Mouse (Mus musculus) forebrain, embryonic 12.5 days (tissue): ENCODE data around the gene Col4a2. TPM values are rescaled to one million over a fixed set of nuclear protein-coding genes. Genes with fewer than 3 reads are reported as not detected.
A peak's percentile ranks its signal among the peaks of the same experiment; 100 is the strongest.

Source experiments
- ATAC-seq: fragments of 200-750 bp; cut with Nextera tagmentation; 2 replicates; pipeline ENCODE4 v1.8.0; 2017; ENCODE audit warnings: moderate TSS enrichment; ENCODE audit not compliant: low FRiP score
- H3K27ac ChIP-seq: fragments of 300-500 bp; sonication (generic); 2 replicates; pipeline ENCODE4 v1.5.1; 2016; ENCODE audit warnings: mild to moderate bottlenecking
- H3K27me3 ChIP-seq: fragments of 300-500 bp; sonication (generic); 2 replicates; pipeline ENCODE4 v1.6.1; 2016; ENCODE audit warnings: mild to moderate bottlenecking
- H3K36me3 ChIP-seq: fragments of 300-500 bp; sonication (generic); replicated peaks from 2 replicates; pipeline ENCODE4 v1.6.1; 2016; ENCODE audit warnings: mild to moderate bottlenecking
- H3K4me1 ChIP-seq: fragments of 300-500 bp; sonication (generic); 2 replicates; pipeline ENCODE4 v1.6.1; 2016
- H3K4me2 ChIP-seq: fragments of 300-500 bp; sonication (generic); 2 replicates; pipeline ENCODE4 v1.6.1; 2016; ENCODE audit warnings: mild to moderate bottlenecking, moderate library complexity
- H3K4me3 ChIP-seq: fragments of 300-500 bp; sonication (generic); replicated peaks from 2 replicates; pipeline ENCODE4 v1.5.1; 2016; ENCODE audit warnings: mild to moderate bottlenecking
- H3K9ac ChIP-seq: fragments of 300-500 bp; sonication (generic); 2 replicates; pipeline ENCODE4 v1.6.1; 2016; ENCODE audit warnings: mild to moderate bottlenecking
- H3K9me3 ChIP-seq: fragments of 300-500 bp; sonication (generic); 2 replicates; pipeline ENCODE4 v1.6.1; 2016
- WGBS: fragments of 180-500 bp; shearing (Covaris S2); methylation state at CpG from one replicate; pipeline ENCODE4 v1.1.7; 2016; 5-methylcytosine and 5-hydroxymethylcytosine counted together
- polyA plus RNA-seq: library from polyadenylated mRNA; unstranded; fragments of >200 nt; fragmentation: Nextera tagmentation; extraction: Ambion mirVana; gene quantifications from 2 replicates; pipeline ENCODE4 v1.2.1, GENCODE M21; 2016

Gene Col4a2
- polyA plus RNA-seq, 1 experiment from 2014 or later, result 51.3 TPM

- H3K4me1 ChIP-seq, result no peaks in the 10 kb centered on the region
- no peak overlapping the region for H3K9ac ChIP-seq
- no peak for ATAC-seq
- no peak overlapping the region for H3K4me2 ChIP-seq
- H3K4me3 ChIP-seq, result no peak overlapping the region
- no peaks in the 10 kb centered on the region for H3K27me3 ChIP-seq
- no peak overlapping the region for H3K27ac ChIP-seq
- H3K9me3 ChIP-seq, result no peaks in the 10 kb centered on the region
- WGBS, result 75% methylated on average over 12 of the region's 12 CpGs
- no peaks in the 10 kb centered on the region for H3K36me3 ChIP-seq
These were observed 13.9 kb upstream of the Col4a2 start for GRCm38 (mm10) chr8:11298531-11299316.

- Histone ChIP-seq H3K4me3 (no peak overlapping the region), H3K27me3 (no peaks in the 10 kb centered on the region), H3K9me3 (no peaks in the 10 kb centered on the region), H3K36me3 (no peaks in the 10 kb centered on the region), H3K9ac (no peak overlapping the region), H3K4me2 (no peak overlapping the region), H3K27ac (no peak overlapping the region), H3K4me1 (no peaks in the 10 kb centered on the region)
- ATAC-seq, result no peak
- 81% methylated on average over 3 of the region's 3 CpGs for WGBS
These were observed 13.3 kb upstream of the Col4a2 start for GRCm38 (mm10) chr8:11299317-11299602.

GRCm38 (mm10) chr8:11300436-11300835 is 12.2 kb upstream of the Col4a2 start:
- no peak overlapping the region for H3K4me3 ChIP-seq
- no peaks in the 10 kb centered on the region for H3K9me3 ChIP-seq
- no peak overlapping the region for H3K4me2 ChIP-seq
- no peaks in the 10 kb centered on the region for H3K27me3 ChIP-seq
- no peak for ATAC-seq
- no peak overlapping the region for H3K9ac ChIP-seq
- H3K27ac ChIP-seq, result no peak overlapping the region
- no peaks in the 10 kb centered on the region for H3K36me3 ChIP-seq
- no peaks in the 10 kb centered on the region for H3K4me1 ChIP-seq
- 90% methylated on average over 8 of the region's 8 CpGs for WGBS

GRCm38 (mm10) chr8:11304027-11304601 is 8.5 kb upstream of the Col4a2 start:
- peaks cover 1% of the 10 kb centered on the region; the same call in 1 of the 2 replicates for H3K27me3 ChIP-seq
- no peak overlapping the region for H3K27ac ChIP-seq
- no peak overlapping the region for H3K4me2 ChIP-seq
- no peak for ATAC-seq
- 89% methylated on average over 6 of the region's 6 CpGs for WGBS
- no peaks in the 10 kb centered on the region for H3K9me3 ChIP-seq
- no peak overlapping the region for H3K9ac ChIP-seq
- H3K4me3 ChIP-seq, result no peak overlapping the region
- H3K36me3 ChIP-seq, result no peaks in the 10 kb centered on the region
- peaks cover 10% of the 10 kb centered on the region; the same call in 1 of the 2 replicates for H3K4me1 ChIP-seq

GRCm38 (mm10) chr8:11305539-11305938 is 7.1 kb upstream of the Col4a2 start:
- H3K9me3 ChIP-seq, result no peaks in the 10 kb centered on the region
- WGBS, result 77% methylated on average over 1 of the region's 1 CpGs

GRCm38 (mm10) chr8:11307451-11307850 is 5.2 kb upstream of the Col4a2 start:
- no peak for ATAC-seq
- Histone ChIP-seq H3K4me2 (no peak overlapping the region), H3K4me3 (no peak overlapping the region), H3K36me3 (no peaks in the 10 kb centered on the region), H3K9me3 (no peaks in the 10 kb centered on the region), H3K27ac (no peak overlapping the region), H3K4me1 (peaks cover 21% of the 10 kb centered on the region), H3K9ac (no peak overlapping the region), H3K27me3 (peaks cover 35% of the 10 kb centered on the region)
- 86% methylated on average over 7 of the region's 7 CpGs for WGBS

More at GRCm38 (mm10) chr8:11305539-11305938, 7.1 kb upstream of the Col4a2 start:
- peaks cover 11% of the 10 kb centered on the region; the same call in 1 of the 2 replicates for H3K4me1 ChIP-seq
- H3K4me2 ChIP-seq, result no peak overlapping the region
- H3K36me3 ChIP-seq, result no peaks in the 10 kb centered on the region
- ATAC-seq, result no peak
- H3K9ac ChIP-seq, result no peak overlapping the region
- H3K27ac ChIP-seq, result no peak overlapping the region
- H3K4me3 ChIP-seq, result no peak overlapping the region
- H3K27me3 ChIP-seq, result peaks cover 16% of the 10 kb centered on the region

GRCm38 (mm10) chr8:11308570-11308998 is 4.0 kb upstream of the Col4a2 start:
- Histone ChIP-seq H3K4me3 (no peak overlapping the region), H3K27me3 (peaks cover 46% of the 10 kb centered on the region)

GRCm38 (mm10) chr8:11309226-11309625 is 3.4 kb upstream of the Col4a2 start:
- 49% methylated on average over 5 of the region's 5 CpGs for WGBS
- peaks cover 37% of the 10 kb centered on the region for H3K4me1 ChIP-seq
- H3K27me3 ChIP-seq, result peaks cover 53% of the 10 kb centered on the region

More at GRCm38 (mm10) chr8:11308570-11308998, 4.0 kb upstream of the Col4a2 start:
- Histone ChIP-seq H3K4me1 (peaks cover 32% of the 10 kb centered on the region), H3K4me2 (no peak overlapping the region), H3K9me3 (no peaks in the 10 kb centered on the region), H3K36me3 (no peaks in the 10 kb centered on the region), H3K27ac (no peak overlapping the region), H3K9ac (no peak overlapping the region)
- WGBS, result 21% methylated on average over 7 of the region's 7 CpGs
- no peak for ATAC-seq

GRCm38 (mm10) chr8:11310049-11310448 is 2.6 kb upstream of the Col4a2 start:
- no peak overlapping the region for H3K4me2 ChIP-seq
- 69% methylated on average over 2 of the region's 2 CpGs for WGBS
- H3K9ac ChIP-seq, result no peak overlapping the region
- peaks cover 37% of the 10 kb centered on the region for H3K4me1 ChIP-seq
- no peak overlapping the region for H3K27ac ChIP-seq
- H3K9me3 ChIP-seq, result no peaks in the 10 kb centered on the region
- no peak overlapping the region for H3K4me3 ChIP-seq
- peaks cover 61% of the 10 kb centered on the region for H3K27me3 ChIP-seq
- ATAC-seq, result no peak
- H3K36me3 ChIP-seq, result no peaks in the 10 kb centered on the region

More at GRCm38 (mm10) chr8:11309226-11309625, 3.4 kb upstream of the Col4a2 start:
- no peaks in the 10 kb centered on the region for H3K9me3 ChIP-seq
- H3K9ac ChIP-seq, result no peak overlapping the region
- no peak overlapping the region for H3K4me2 ChIP-seq
- no peak overlapping the region for H3K4me3 ChIP-seq
- no peaks in the 10 kb centered on the region for H3K36me3 ChIP-seq
- H3K27ac ChIP-seq, result no peak overlapping the region
- no peak for ATAC-seq

- H3K4me2 ChIP-seq, result peak overlapping the region; percentile 97
- H3K4me1 ChIP-seq, result peaks cover 37% of the 10 kb centered on the region
- ATAC-seq, result no peak
- peaks cover 69% of the 10 kb centered on the region for H3K27me3 ChIP-seq
- H3K36me3 ChIP-seq, result no peaks in the 10 kb centered on the region
- peak overlapping the region; percentile 56; the same call in 1 of the 2 replicates for H3K27ac ChIP-seq
- 2% methylated on average over 34 of the region's 34 CpGs for WGBS
- H3K9ac ChIP-seq, result peak overlapping the region; percentile 75
- H3K9me3 ChIP-seq, result no peaks in the 10 kb centered on the region
- peak overlapping the region; percentile 69 for H3K4me3 ChIP-seq
These were observed 790 bp upstream of the Col4a2 start for GRCm38 (mm10) chr8:11311681-11312348.

GRCm38 (mm10) chr8:11313176-11314111 is 839 bp downstream of the Col4a2 start:
- Histone ChIP-seq H3K9me3 (no peaks in the 10 kb centered on the region), H3K4me1 (peaks cover 34% of the 10 kb centered on the region), H3K27me3 (peaks cover 71% of the 10 kb centered on the region), H3K4me2 (peak overlapping the region; percentile 97), H3K36me3 (no peaks in the 10 kb centered on the region), H3K9ac (peak overlapping the region; percentile 75), H3K4me3 (peak overlapping the region; percentile 69), H3K27ac (no peak overlapping the region)
- WGBS, result 2% methylated on average over 45 of the region's 45 CpGs
- ATAC-seq, result no peak
